Mouse (Mus musculus) neural tube, embryonic 13.5 days (tissue): ENCODE measurements around the gene Smim27. TPM values are rescaled to one million over a fixed set of nuclear protein-coding genes. Genes with fewer than 3 reads are reported as not detected.
"Not testable (repeated sequence)": the region's sequence is repeated elsewhere in the genome, so short reads cannot be mapped to it uniquely, and the experiment has no call there.

Experiments
- ATAC-seq: fragments of 200-750 bp; cut with Nextera tagmentation; 2 replicates; pipeline ENCODE4 v1.8.0; 2017; ENCODE audit warnings: low read depth, mild to moderate bottlenecking, moderate TSS enrichment, moderate library complexity
- H3K27ac ChIP-seq: fragments of 300-500 bp; sonication (generic); replicated peaks from 2 replicates; pipeline ENCODE4 v1.5.1; 2015; ENCODE audit warnings: moderate library complexity, mild to moderate bottlenecking, inconsistent platforms
- H3K27me3 ChIP-seq: fragments of 300-500 bp; sonication (generic); 2 replicates; pipeline ENCODE4 v1.6.1; 2015; ENCODE audit warnings: mild to moderate bottlenecking, inconsistent platforms
- H3K36me3 ChIP-seq: fragments of 300-500 bp; sonication (generic); 2 replicates; pipeline ENCODE4 v1.6.1; 2015; ENCODE audit warnings: mild to moderate bottlenecking, inconsistent platforms
- H3K4me1 ChIP-seq: fragments of 300-500 bp; sonication (generic); replicated peaks from 2 replicates; pipeline ENCODE4 v1.6.1; 2015; ENCODE audit warnings: inconsistent platforms
- H3K4me2 ChIP-seq: fragments of 300-500 bp; sonication (generic); 2 replicates; pipeline ENCODE4 v1.6.1; 2015; ENCODE audit warnings: inconsistent platforms, mild to moderate bottlenecking, moderate library complexity
- H3K4me3 ChIP-seq: fragments of 300-500 bp; sonication (generic); 2 replicates; pipeline ENCODE4 v1.5.1; 2015; ENCODE audit warnings: mild to moderate bottlenecking, inconsistent platforms
- H3K9ac ChIP-seq: fragments of 300-500 bp; sonication (generic); 2 replicates; pipeline ENCODE4 v1.6.1; 2015; ENCODE audit warnings: moderate library complexity, mild to moderate bottlenecking, inconsistent platforms
- H3K9me3 ChIP-seq: fragments of 300-500 bp; sonication (generic); 2 replicates; pipeline ENCODE4 v1.6.1; 2016; ENCODE audit warnings: inconsistent platforms
- WGBS: fragments of 180-500 bp; shearing (Covaris S2); methylation state at CpG from one replicate; pipeline ENCODE4 v1.1.7; 2015; 5-methylcytosine and 5-hydroxymethylcytosine counted together
- polyA plus RNA-seq: library from polyadenylated mRNA; unstranded; fragments of >200 nt; fragmentation: Nextera tagmentation; extraction: Ambion mirVana; gene quantifications from 2 replicates; pipeline ENCODE4 v1.2.1, GENCODE M21; 2015

Smim27 gene
- polyA plus RNA-seq, 1 experiment from 2014 or later: 21.0 TPM

DNA sequence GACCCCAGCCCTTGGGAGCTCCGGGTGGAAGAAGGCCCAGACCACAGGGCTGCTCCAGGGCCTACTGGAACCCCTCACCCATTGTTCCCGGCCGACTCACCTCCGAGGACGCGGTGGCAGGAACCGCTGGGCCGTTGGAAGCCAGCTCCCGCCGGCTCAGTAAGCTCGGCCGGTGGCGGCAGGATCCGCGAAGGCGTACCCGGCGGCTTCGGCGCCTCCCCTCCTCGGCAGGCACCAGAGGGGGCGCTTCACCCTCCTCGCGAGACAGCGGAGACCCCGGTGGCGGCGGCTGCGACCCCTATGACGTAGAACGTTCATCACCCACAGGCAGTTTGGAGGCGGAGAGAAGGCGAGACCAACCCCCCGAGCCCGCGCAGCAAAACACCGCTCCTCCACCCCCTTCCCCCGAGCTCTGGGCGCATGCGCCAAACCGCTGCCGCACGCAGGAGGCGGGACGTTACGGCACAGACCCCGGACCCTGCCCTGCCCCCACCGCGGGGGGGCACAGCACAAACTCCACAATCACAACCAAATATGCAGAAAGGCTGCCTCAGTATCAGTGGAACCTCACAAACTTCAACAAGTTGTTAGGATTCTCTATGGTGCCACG, 1.1 kb upstream of the Smim27 start:
- H3K9ac ChIP-seq: peak overlapping the region; percentile 86
- peaks cover 38% of the 10 kb centered on the region for H3K4me1 ChIP-seq
- peak overlapping the region; percentile 97 for H3K27ac ChIP-seq
- peak overlapping the region; percentile 74 for H3K4me3 ChIP-seq
- H3K27me3 ChIP-seq: no peaks in the 10 kb centered on the region
- H3K36me3 ChIP-seq: peaks cover 34% of the 10 kb centered on the region; the same call in 1 of the 2 replicates
- H3K9me3 ChIP-seq: no peaks in the 10 kb centered on the region
- WGBS: under 1% methylated on average over 49 of the region's 50 CpGs
- H3K4me2 ChIP-seq: peak overlapping the region; percentile 96
- ATAC-seq: peak; percentile 81

DNA sequence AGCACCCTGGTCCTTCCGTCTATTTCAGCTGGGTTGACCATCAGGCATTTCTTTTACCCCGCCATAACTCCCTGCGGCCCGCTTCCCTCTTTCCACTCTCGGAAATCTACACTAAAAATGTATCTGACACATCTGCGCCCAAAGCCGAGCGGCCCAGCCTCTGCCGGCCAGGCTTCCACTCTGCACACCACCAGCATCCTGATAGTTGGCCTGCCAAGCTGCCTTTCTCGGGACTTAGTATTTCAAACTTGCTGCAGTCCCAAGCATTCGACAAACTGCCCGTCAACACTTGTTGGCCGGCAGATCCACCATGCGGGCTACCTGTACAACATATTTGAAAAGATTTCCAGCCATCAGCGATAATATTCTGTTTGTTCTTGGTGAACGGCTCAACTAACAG, 544 bp upstream of the Smim27 start:
- Histone ChIP-seq H3K27ac (peak overlapping the region; percentile 97), H3K36me3 (peaks cover 35% of the 10 kb centered on the region; the same call in 1 of the 2 replicates), H3K4me1 (peaks cover 38% of the 10 kb centered on the region), H3K4me2 (peak overlapping the region; percentile 96), H3K4me3 (peak overlapping the region; percentile 74), H3K9me3 (no peaks in the 10 kb centered on the region), H3K27me3 (no peaks in the 10 kb centered on the region), H3K9ac (peak overlapping the region; percentile 86)
- 0% methylated on average over 16 of the region's 16 CpGs for WGBS
- peak; percentile 16 for ATAC-seq

DNA sequence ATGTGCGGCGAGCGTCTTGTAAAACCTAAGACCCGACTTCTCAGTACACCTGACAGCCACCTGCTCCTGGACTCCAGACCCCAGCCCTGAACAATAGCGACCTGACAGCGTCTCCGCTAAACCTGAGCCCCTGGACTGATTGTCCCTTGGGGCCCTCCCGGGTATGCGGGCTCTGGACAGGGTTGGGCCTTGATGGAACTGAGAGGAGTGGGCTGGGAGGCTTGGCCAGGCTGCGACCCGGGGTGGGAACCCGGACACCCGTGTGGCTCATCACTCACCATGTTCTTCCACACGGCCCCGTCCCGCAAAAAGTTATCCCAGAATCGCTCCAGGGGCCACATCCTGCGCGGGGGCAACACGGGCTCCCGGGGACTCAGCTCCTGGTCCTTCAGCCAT, 9.5 kb downstream of the Smim27 start:
- under 1% methylated on average over 21 of the region's 21 CpGs for WGBS
- peaks cover 27% of the 10 kb centered on the region for H3K36me3 ChIP-seq
- H3K4me3 ChIP-seq: peak overlapping the region; percentile 87
- peaks cover 14% of the 10 kb centered on the region for H3K4me1 ChIP-seq
- H3K27me3 ChIP-seq: no peaks in the 10 kb centered on the region
- H3K9me3 ChIP-seq: no peaks in the 10 kb centered on the region
- peak overlapping the region; percentile 93 for H3K9ac ChIP-seq
- peak overlapping the region; percentile 64 for H3K27ac ChIP-seq
- peak; percentile 83 for ATAC-seq
- H3K4me2 ChIP-seq: peak overlapping the region; percentile 87

DNA sequence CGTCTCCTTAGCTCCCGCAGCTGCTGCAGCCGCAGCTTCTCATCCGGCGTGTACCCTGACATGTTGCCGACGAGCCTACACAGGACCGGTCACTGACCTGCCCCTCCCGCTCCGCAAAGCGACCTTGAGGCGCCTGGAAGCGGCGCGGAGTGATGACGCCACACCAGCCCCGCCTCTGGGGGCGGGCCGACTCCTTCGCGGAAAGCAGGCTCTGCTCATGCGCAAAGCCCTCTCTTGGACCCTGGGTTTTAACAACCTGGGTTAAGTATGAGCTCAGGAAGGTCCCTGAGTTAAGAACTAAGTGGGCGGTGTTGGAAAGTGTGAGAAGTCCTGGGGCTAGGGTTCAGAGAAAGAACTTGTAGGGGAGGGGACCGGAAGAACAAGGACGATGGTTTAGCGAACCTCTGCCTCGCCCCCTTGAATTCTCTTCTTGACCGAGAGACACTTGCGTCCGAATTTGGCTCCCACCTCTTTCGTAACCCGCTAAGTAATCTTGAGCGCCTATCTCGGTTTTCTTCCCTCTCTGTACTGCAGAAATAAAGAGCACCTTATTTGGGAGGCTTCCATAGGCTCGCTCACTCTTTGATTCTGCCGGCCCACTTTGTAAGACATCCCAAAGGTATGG, 10.0 kb downstream of the Smim27 start, which contains the start of gene Ndufb6:
Gene Ndufb6, minus strand, starts transcription at position 146 of the 625 bp plus-strand sequence.
- Histone ChIP-seq H3K36me3 (peaks cover 24% of the 10 kb centered on the region), H3K9me3 (no peaks in the 10 kb centered on the region), H3K27ac (peak within 1 kb of the TSS; percentile 64), H3K4me3 (peak within 1 kb of the TSS; percentile 87), H3K27me3 (no peaks in the 10 kb centered on the region), H3K4me2 (peak within 1 kb of the TSS; percentile 87), H3K9ac (peak within 1 kb of the TSS; percentile 93), H3K4me1 (peaks cover 14% of the 10 kb centered on the region)
- WGBS: under 1% methylated on average over 36 of the region's 36 CpGs
- peak; percentile 96 for ATAC-seq

- WGBS: 24% methylated on average over 4 of the region's 4 CpGs
- 0 out of 2 replicates have a peak, but pooled peaks cover 2% of the 10 kb centered on the region for H3K9me3 ChIP-seq
- H3K4me1 ChIP-seq: no peaks in the 10 kb centered on the region
- no peak overlapping the region for H3K4me2 ChIP-seq
- no peak overlapping the region for H3K27ac ChIP-seq
- ATAC-seq: no peak
- no peaks in the 10 kb centered on the region for H3K27me3 ChIP-seq
- no peak overlapping the region for H3K9ac ChIP-seq
- H3K4me3 ChIP-seq: no peak overlapping the region
- no peaks in the 10 kb centered on the region for H3K36me3 ChIP-seq
Observed at GRCm38 (mm10) chr4:40285582-40285981, 16.2 kb downstream of the Smim27 start.

DNA sequence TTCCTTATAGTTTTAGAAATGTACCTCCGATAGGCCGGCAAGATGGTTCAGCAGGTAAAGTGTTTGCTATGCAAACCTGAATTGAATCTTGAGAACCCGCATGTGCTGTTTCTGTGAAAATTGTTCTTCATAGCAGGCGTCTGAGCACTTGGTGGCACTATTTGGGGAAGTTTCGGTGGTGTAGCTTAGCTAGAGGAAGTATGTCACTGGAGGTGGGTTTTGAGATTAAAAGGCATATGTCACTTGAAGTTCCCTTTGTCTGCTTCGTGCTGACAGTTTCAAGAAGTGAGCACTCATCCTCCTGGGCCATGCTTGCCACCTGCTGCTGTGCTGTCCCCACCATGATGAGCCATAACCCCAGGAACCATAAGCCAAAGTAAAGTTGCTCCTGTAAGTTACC, 18.0 kb downstream of the Smim27 start:
- Histone ChIP-seq H3K4me3 (no peak overlapping the region), H3K9me3 (0 out of 2 replicates have a peak, but pooled peaks cover 4% of the 10 kb centered on the region), H3K36me3 (no peaks in the 10 kb centered on the region), H3K4me1 (no peaks in the 10 kb centered on the region), H3K27ac (no peak overlapping the region), H3K27me3 (no peaks in the 10 kb centered on the region), H3K9ac (no peak overlapping the region), H3K4me2 (no peak overlapping the region)
- ATAC-seq: no peak
- 84% methylated on average over 6 of the region's 6 CpGs for WGBS

DNA sequence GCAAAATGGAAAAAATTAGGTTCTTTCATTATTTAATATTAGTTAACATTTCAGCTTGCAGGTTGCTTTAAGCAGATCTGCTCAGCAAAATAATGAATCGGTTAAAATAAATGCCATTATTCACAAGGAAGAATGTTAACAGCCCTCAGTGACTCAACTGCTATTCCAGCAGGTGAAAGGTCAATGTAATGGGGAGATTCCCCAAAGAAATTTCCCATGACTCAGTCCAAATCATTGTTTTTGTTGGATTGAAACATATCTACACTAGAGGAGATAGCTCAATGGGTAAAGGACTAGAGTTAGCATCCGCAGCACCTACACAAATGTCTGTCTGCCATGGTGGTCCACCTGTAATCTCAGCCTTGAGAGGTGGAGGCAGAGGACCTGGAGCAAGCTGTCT, 19.7 kb downstream of the Smim27 start:
- ATAC-seq: no peak
- H3K9ac ChIP-seq: no peak overlapping the region
- H3K9me3 ChIP-seq: peaks cover 8% of the 10 kb centered on the region; the same call in 1 of the 2 replicates
- H3K36me3 ChIP-seq: no peaks in the 10 kb centered on the region
- H3K27me3 ChIP-seq: no peaks in the 10 kb centered on the region
- H3K4me2 ChIP-seq: no peak overlapping the region
- H3K27ac ChIP-seq: no peak overlapping the region
- H3K4me3 ChIP-seq: no peak overlapping the region
- 87% methylated on average over 2 of the region's 2 CpGs for WGBS
- no peaks in the 10 kb centered on the region for H3K4me1 ChIP-seq

DNA sequence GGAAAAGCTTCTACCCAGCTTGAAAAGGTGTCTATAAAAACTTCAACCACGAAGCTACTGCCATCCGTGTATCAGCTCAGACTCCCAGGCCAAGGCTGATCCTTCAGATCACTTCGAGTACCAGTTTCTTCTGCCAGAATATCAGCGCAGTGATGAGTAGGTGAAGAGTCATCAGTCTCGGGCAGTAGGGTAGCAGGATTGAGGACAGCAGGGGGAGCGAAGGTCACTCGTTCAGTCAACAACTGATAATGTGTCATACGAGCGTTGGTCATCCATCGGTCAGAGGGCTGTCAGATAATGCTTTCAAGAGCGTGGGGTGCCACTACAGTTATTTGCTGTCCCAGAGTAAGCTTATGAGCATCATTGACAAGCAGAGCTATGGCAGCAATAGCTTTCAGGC, 22.1 kb downstream of the Smim27 start:
- not testable (repeated sequence) for H3K9me3 ChIP-seq, H3K4me2 ChIP-seq, H3K4me1 ChIP-seq, H3K4me3 ChIP-seq, H3K27ac ChIP-seq, H3K27me3 ChIP-seq, H3K9ac ChIP-seq, H3K36me3 ChIP-seq, ATAC-seq
- 91% methylated on average over 11 of the region's 11 CpGs for WGBS

DNA sequence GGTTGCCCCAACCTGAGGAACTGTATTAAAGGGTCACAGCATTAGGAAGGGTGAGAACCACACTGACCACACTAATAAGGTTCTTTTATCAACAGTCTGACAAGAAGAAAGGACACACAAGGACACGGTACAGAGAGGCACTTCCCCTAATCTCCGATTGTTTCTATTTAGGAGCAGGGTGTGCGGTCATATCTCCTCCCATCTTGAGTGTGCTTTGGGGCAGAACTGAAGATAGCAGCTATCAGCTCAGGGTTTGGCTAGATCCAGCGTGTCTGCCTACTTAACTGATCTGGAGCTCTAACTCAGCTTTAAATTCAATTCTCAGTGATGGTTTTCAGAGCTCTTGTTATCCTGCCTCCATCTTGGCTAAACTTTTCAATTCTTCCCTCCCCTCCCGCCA, 29.8 kb downstream of the Smim27 start:
- no peaks in the 10 kb centered on the region for H3K36me3 ChIP-seq
- ATAC-seq: no peak
- H3K27ac ChIP-seq: no peak overlapping the region
- 83% methylated on average over 5 of the region's 5 CpGs for WGBS
- H3K4me2 ChIP-seq: no peak overlapping the region
- H3K9ac ChIP-seq: no peak overlapping the region
- no peak overlapping the region for H3K4me3 ChIP-seq
- H3K9me3 ChIP-seq: no peaks in the 10 kb centered on the region
- H3K27me3 ChIP-seq: no peaks in the 10 kb centered on the region; the same call in 1 of the 2 replicates
- 0 out of 2 replicates have a peak, but pooled peaks cover 3% of the 10 kb centered on the region for H3K4me1 ChIP-seq

GRCm38 (mm10) chr4:40301076-40301789, 31.9 kb downstream of the Smim27 start:
- Histone ChIP-seq H3K27ac (no peak overlapping the region), H3K4me1 (0 out of 2 replicates have a peak, but pooled peaks cover 3% of the 10 kb centered on the region), H3K4me3 (no peak overlapping the region), H3K9me3 (no peaks in the 10 kb centered on the region), H3K36me3 (no peaks in the 10 kb centered on the region), H3K27me3 (no peaks in the 10 kb centered on the region; the same call in 1 of the 2 replicates), H3K9ac (no peak overlapping the region), H3K4me2 (peak overlapping the region; percentile 36)
- 14% methylated on average over 16 of the region's 16 CpGs for WGBS
- peak; percentile 84 for ATAC-seq

- Histone ChIP-seq H3K9me3 (no peaks in the 10 kb centered on the region), H3K4me3 (no peak overlapping the region), H3K4me1 (0 out of 2 replicates have a peak, but pooled peaks cover 3% of the 10 kb centered on the region), H3K27me3 (no peaks in the 10 kb centered on the region; the same call in 1 of the 2 replicates), H3K4me2 (no peak overlapping the region), H3K36me3 (no peaks in the 10 kb centered on the region), H3K27ac (no peak overlapping the region), H3K9ac (no peak overlapping the region)
- no peak for ATAC-seq
- WGBS: 87% methylated on average over 10 of the region's 10 CpGs
Observed at GRCm38 (mm10) chr4:40302445-40303125, 33.2 kb downstream of the Smim27 start.

DNA sequence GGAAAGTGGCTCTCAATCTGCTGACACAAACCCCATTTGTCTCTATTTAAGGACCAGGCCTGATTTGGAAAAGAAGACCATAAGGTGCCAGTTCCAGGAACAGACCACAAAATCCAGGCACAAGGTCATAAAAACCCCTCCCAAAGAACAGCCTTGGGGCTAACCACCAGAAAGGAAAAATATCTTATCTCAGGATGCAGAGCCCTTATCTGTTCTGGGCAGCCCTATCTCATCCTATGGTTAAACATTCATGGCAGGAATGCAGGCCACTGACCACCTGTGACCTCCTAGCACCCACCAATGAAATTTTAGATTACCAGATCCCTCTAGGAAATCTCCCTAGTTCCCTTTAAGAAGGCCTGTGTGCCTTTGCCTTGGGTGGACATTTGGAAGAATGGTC, 40.3 kb downstream of the Smim27 start:
- Histone ChIP-seq H3K4me1 (peaks cover 6% of the 10 kb centered on the region; the same call in 1 of the 2 replicates), H3K9me3 (no peaks in the 10 kb centered on the region), H3K4me2 (no peak overlapping the region), H3K9ac (no peak overlapping the region), H3K36me3 (no peaks in the 10 kb centered on the region), H3K27ac (no peak overlapping the region), H3K27me3 (no peaks in the 10 kb centered on the region), H3K4me3 (no peak overlapping the region)
- ATAC-seq: no peak
